Mouse (Mus musculus) bone marrow, adult 2 months (tissue): ENCODE results near the gene Heatr9. TPM values are rescaled to one million over a fixed set of nuclear protein-coding genes. Genes with fewer than 3 reads are reported as not detected.

ENCODE experiments used
- H3K27ac ChIP-seq: fragments of 200-500 bp; 2 replicates; pipeline ENCODE4 v1.5.1; 2012; ENCODE audit warnings: low read depth, mild to moderate bottlenecking, control low read depth, inconsistent platforms, low read length; ENCODE audit not compliant: control insufficient read depth, poor library complexity, insufficient read depth
- H3K4me1 ChIP-seq: fragments of 200-500 bp; 2 replicates; pipeline ENCODE4 v1.6.1; 2011; ENCODE audit warnings: low read length; ENCODE audit not compliant: control insufficient read depth, insufficient read depth
- H3K4me3 ChIP-seq: fragments of 200-500 bp; replicated peaks from 2 replicates; pipeline ENCODE3; 2011; ENCODE audit warnings: mild to moderate bottlenecking, low read depth, low read length, control low read depth; ENCODE audit not compliant: control insufficient read depth
- CTCF ChIP-seq: fragments of 200-500 bp; IDR thresholded peaks from 2 replicates; pipeline ENCODE4 v1.5.1; 2011; ENCODE audit warnings: low read length, control low read depth; ENCODE audit not compliant: control insufficient read depth, insufficient read depth
- POLR2A ChIP-seq: fragments of 200-500 bp; IDR thresholded peaks from 2 replicates; pipeline ENCODE4 v1.6.1; 2011; ENCODE audit warnings: low read depth, mild to moderate bottlenecking, control low read depth, low read length, borderline replicate concordance; ENCODE audit not compliant: control insufficient read depth
- WGBS: fragments of 180-500 bp; shearing (Covaris S2); methylation state at CpG from one replicate; pipeline ENCODE4 v1.1.7; 2018; 5-methylcytosine and 5-hydroxymethylcytosine counted together
- polyA plus RNA-seq: library from polyadenylated mRNA; stranded (reverse); fragments of >200 nt; gene quantifications from 2 replicates; pipeline ENCODE4 v1.2.4, GENCODE M21; 2011; ENCODE audit warnings: low replicate concordance; ENCODE audit not compliant: missing spikeins, insufficient read depth, insufficient read length

Gene Heatr9
- polyA plus RNA-seq, result not detected in 2 replicates

DNA sequence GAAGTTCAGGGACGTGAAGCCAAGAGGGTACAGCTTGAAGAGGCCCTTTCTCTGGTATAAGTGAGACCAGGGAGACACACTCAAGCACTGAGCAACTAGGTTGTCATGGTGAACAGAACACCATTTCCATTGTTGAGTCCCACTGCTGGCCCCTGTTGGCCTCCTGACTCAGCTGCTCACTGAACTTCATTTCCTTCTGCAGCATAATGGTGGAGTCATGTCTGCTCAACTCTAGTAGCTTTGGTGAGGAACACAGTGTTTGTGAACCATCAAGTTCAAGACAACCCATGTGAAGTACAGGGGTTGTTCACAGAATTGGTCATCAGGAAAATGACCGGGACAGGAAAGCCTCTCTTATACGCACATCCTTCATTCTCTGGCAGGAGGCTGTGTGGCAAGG, at the start of gene Heatr9:
Gene Heatr9 (minus strand): TSS at position 101 of the 400 bp plus-strand sequence.
- no peak within 1 kb of the TSS for H3K4me3 ChIP-seq
- no peak for TF ChIP-seq POLR2A
- TF ChIP-seq CTCF, result no peak
- WGBS, result 84% methylated on average over 3 of the region's 3 CpGs
- H3K4me1 ChIP-seq, result no peaks in the 10 kb centered on the region; the same call in 1 of the 2 replicates
- H3K27ac ChIP-seq, result no peak within 1 kb of the TSS

DNA sequence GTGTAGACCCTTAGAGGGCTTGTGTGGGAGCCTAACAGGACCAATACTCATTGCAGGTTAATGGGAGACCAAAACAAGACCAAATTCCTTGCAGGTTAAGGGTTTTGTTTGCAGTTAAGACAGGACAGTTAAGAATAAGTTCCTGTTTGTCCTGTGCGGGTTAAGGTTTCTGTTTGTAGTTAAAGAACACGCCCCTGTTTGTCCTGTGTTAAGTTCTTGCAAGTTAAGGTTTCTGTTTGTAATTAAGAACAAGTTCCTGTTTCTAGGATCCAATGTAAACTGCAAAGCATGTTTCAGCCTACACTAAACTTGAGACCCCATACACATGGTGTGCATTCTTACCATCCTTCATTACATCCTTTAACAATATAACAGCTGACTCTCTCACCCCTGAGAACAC, 48.2 kb upstream of the Heatr9 start:
- Histone ChIP-seq H3K27ac (peak overlapping the region; percentile 46), H3K4me1 (peaks cover 16% of the 10 kb centered on the region)
- WGBS, result 11% methylated on average over 2 of the region's 2 CpGs

DNA sequence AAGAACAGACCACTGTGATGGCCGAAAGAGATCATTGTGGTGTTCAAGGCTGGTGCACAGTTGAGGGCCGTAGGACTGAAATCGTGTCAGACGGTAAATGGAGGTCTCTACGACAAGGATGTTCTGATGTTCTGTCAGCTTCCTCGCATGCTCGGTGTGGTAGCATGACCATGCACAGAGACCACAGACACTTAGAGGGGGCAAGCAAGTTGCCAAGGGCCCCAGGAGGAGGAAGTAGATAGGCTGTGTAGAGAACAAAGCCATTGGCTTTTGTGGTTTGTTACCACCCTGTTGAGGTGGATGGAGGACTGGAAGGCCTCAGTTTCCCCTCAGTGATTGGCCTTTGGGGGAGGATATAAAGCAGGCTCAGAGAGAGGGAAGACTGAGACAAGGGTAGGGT, 47.3 kb upstream of the Heatr9 start:
- peaks cover 16% of the 10 kb centered on the region for H3K4me1 ChIP-seq
- H3K4me3 ChIP-seq, result no peak overlapping the region
- TF ChIP-seq CTCF (no peak), POLR2A (no peak)
- 16% methylated on average over 7 of the region's 7 CpGs for WGBS
- peak overlapping the region; percentile 46; the same call in 1 of the 2 replicates for H3K27ac ChIP-seq

More for the DNA sequence above, 48.2 kb upstream of the Heatr9 start:
- TF ChIP-seq CTCF (no peak), POLR2A (no peak)
- no peak overlapping the region for H3K4me3 ChIP-seq

DNA sequence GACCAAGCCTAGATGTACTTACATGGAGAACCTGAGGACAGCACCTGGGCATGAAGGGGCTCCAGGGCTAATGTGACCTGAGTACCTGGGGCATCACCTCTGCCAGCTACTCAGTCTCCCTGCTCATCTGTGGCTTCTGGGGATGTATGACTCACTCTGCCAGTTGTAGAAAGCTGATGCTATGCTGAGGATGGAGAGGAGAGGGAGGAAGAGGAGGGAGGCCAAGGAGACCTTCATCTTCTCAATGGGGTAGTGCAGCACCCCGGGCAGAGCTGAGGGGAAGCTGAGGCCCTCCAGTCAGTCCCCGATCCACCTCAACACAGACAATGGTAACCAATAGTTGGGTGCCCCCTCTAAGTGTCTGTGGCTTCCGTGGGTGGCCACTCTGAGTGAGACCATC, 46.8 kb upstream of the Heatr9 start:
- no peak for TF ChIP-seq POLR2A
- no peak for TF ChIP-seq CTCF
- no peak overlapping the region for H3K27ac ChIP-seq
- no peak overlapping the region for H3K4me3 ChIP-seq
- peaks cover 16% of the 10 kb centered on the region for H3K4me1 ChIP-seq
- 25% methylated on average over 3 of the region's 3 CpGs for WGBS

DNA sequence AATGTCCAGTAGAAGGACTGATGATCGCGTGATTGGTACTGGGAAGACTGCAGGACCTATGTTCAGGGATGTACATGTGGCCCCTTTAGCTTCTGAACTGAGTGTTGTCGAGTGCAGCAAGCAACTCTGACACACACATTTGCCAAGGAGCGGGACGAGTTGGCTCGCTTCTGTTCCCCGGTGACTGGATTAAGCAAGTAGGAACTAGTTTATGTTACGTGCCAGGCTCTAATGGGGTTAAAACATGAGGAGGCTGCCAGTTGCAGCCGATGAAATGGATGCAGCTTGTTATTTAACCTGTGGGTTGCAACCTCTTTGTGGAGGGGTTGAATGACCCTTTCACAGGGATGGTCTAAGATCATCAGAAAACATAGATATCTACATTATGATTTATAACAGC, 46.1 kb upstream of the Heatr9 start:
- no peak overlapping the region for H3K27ac ChIP-seq
- H3K4me3 ChIP-seq, result no peak overlapping the region
- WGBS, result 75% methylated on average over 9 of the region's 9 CpGs
- H3K4me1 ChIP-seq, result peaks cover 16% of the 10 kb centered on the region
- TF ChIP-seq POLR2A (no peak), CTCF (no peak)

DNA sequence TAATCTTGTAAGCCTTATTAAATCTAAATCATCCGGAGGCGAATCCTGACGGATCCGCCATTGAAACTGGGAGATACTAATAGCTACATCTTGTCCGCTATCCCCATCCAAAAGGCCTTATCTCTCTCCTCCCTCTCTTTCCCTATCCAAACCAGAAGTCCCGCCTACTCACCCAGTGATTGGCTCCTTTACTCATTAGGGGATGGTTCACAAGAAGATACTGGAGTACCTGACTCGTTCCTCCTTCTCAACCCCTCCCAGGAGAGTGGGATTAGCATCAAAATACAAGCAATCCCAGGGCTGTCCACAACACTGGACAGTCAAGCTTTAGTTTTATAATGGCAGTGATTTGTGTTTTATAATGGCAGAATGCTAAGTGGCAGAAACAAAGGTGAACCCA, 45.3 kb upstream of the Heatr9 start:
- Histone ChIP-seq H3K4me3 (no peak overlapping the region), H3K27ac (no peak overlapping the region), H3K4me1 (peaks cover 15% of the 10 kb centered on the region)
- 82% methylated on average over 7 of the region's 7 CpGs for WGBS
- TF ChIP-seq CTCF, result no peak
- no peak for TF ChIP-seq POLR2A

DNA sequence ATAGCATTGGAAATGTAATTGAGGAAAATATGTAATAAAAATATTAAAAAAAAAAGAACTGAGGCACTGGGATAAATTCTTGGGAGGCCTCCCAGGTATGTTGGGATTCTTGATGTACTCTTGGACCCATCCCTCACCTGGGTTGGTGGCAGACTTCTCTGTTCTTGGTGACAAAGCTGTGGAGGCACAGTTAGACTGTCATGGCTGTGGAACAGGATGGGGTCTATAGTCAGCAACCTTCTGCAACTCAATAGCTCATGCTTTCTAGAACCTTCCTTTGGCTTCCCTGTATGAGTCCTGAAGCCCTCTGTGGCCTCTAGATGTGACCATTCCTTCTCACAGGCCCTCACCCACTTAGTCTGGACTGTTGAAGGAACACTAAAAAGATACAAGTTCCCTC, 44.6 kb upstream of the Heatr9 start:
- no peak overlapping the region for H3K27ac ChIP-seq
- TF ChIP-seq CTCF (no peak), POLR2A (no peak)
- peaks cover 13% of the 10 kb centered on the region for H3K4me1 ChIP-seq
- no peak overlapping the region for H3K4me3 ChIP-seq

DNA sequence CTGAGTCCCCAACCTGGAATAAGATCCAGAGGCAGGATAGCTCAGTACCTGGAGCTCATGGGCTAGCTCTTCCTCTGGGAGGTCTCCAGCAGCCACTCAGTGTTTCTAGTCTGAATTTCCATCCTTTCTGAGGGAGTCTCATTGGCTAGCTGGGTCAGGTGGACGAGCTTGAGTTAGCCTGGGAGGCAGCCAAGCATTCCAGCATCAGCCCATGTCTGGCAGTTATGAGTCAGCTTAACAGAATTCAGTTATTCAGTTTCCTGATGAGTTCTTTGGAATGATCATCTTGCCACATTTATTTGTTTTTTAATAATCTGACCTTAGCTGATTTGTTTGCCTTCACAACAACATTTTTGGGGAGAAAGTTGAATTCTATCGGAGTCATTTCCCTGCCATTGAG, 41.8 kb upstream of the Heatr9 start:
- peaks cover 1% of the 10 kb centered on the region; the same call in 1 of the 2 replicates for H3K4me1 ChIP-seq
- no peak overlapping the region for H3K27ac ChIP-seq
- 61% methylated on average over 2 of the region's 2 CpGs for WGBS
- TF ChIP-seq POLR2A, result no peak
- no peak for TF ChIP-seq CTCF
- H3K4me3 ChIP-seq, result no peak overlapping the region

DNA sequence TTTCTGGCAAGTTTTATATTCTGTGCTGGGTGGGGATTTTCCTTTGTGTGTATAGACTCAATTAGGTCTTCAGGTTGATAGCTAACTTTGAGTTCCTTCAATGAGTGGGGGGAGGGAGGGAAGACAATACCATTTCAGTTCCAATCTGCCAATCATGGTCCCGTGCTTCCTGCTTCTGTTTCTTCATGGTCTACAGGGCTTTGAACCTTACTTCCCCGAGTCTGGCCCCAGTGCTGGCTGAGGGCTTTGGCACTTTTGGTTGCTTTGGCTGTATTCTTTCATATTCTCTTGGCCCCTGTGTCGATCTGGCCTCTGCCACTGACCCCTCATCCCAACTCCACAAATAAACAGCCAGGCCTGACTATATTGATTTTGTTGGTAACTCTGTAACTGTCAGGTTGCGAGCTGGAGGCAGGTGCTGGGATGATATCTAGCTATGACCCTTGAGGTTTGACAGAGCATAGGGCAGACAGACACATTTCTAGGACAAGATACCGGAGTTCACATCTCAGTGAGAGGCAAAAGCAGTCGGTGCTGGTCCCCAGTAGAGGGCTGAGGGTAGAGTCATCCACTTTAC, 40.4 kb upstream of the Heatr9 start:
- Histone ChIP-seq H3K4me1 (peaks cover 1% of the 10 kb centered on the region; the same call in 1 of the 2 replicates), H3K4me3 (no peak overlapping the region), H3K27ac (no peak overlapping the region)
- TF ChIP-seq POLR2A (no peak), CTCF (no peak)
- WGBS, result 49% methylated on average over 6 of the region's 6 CpGs

DNA sequence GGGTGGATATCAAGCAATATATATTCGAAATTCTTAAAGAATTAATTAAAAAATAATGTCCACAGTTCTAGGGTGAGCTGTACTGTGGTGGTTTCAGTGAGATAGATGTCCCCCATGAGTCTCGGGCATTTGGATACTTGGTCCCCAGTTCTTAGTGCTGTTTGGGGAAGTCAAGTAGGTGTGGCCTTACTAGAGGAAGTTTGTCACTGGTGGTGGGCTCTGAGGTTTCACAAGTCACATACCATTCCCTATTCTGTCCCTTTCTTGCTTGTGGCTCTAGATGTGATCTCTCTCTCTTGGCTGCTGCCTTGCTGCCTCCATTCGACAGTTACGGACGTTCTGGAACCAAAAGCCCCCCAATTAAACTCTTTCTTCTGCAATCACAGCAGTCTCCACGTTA, 38.4 kb upstream of the Heatr9 start:
- no peak overlapping the region for H3K4me3 ChIP-seq
- TF ChIP-seq CTCF, result no peak
- TF ChIP-seq POLR2A, result no peak
- WGBS, result 20% methylated on average over 6 of the region's 6 CpGs
- H3K4me1 ChIP-seq, result peaks cover 1% of the 10 kb centered on the region; the same call in 1 of the 2 replicates
- H3K27ac ChIP-seq, result no peak overlapping the region; the same call in 1 of the 2 replicates
